Mouse (Mus musculus) kidney, embryonic 15.5 days (tissue): ENCODE data around the gene Ankrd23. TPM values are rescaled to one million over a fixed set of nuclear protein-coding genes. Genes with fewer than 3 reads are reported as not detected.
A peak's percentile ranks its signal among the peaks of the same experiment; 100 is the strongest.

ENCODE experiments used
- ATAC-seq: fragments of 200-750 bp; cut with Nextera tagmentation; replicated peaks from 2 replicates; pipeline ENCODE4 v1.8.0; 2017; ENCODE audit warnings: moderate TSS enrichment; ENCODE audit not compliant: low FRiP score
- H3K27ac ChIP-seq: fragments of 300-500 bp; sonication (generic); 2 replicates; pipeline ENCODE4 v1.5.1; 2015; ENCODE audit warnings: mild to moderate bottlenecking, inconsistent platforms
- H3K27me3 ChIP-seq: fragments of 300-500 bp; sonication (generic); 2 replicates; pipeline ENCODE4 v1.6.1; 2015; ENCODE audit warnings: inconsistent platforms
- H3K36me3 ChIP-seq: fragments of 300-500 bp; sonication (generic); 2 replicates; pipeline ENCODE4 v1.6.1; 2015; ENCODE audit warnings: inconsistent platforms
- H3K4me1 ChIP-seq: fragments of 300-500 bp; sonication (generic); 2 replicates; pipeline ENCODE4 v1.6.1; 2015; ENCODE audit warnings: inconsistent platforms
- H3K4me2 ChIP-seq: fragments of 300-500 bp; sonication (generic); 2 replicates; pipeline ENCODE4 v1.6.1; 2015; ENCODE audit warnings: moderate library complexity, mild to moderate bottlenecking, inconsistent platforms
- H3K4me3 ChIP-seq: fragments of 300-500 bp; sonication (generic); replicated peaks from 2 replicates; pipeline ENCODE4 v1.5.1; 2015; ENCODE audit warnings: mild to moderate bottlenecking, inconsistent platforms
- H3K9ac ChIP-seq: fragments of 300-500 bp; sonication (generic); 2 replicates; pipeline ENCODE4 v1.6.1; 2015; ENCODE audit warnings: mild to moderate bottlenecking, inconsistent platforms
- H3K9me3 ChIP-seq: fragments of 300-500 bp; sonication (generic); replicated peaks from 2 replicates; pipeline ENCODE4 v1.6.1; 2016; ENCODE audit warnings: inconsistent platforms
- WGBS: fragments of 180-500 bp; shearing (Covaris S2); methylation state at CpG from one replicate; pipeline ENCODE4 v1.1.7; 2015; ENCODE audit warnings: mixed read lengths; 5-methylcytosine and 5-hydroxymethylcytosine counted together
- polyA plus RNA-seq: library from polyadenylated mRNA; unstranded; fragments of >200 nt; fragmentation: Nextera tagmentation; extraction: Ambion mirVana; gene quantifications from 2 replicates; pipeline ENCODE4 v1.2.1, GENCODE M21; 2015

Ankrd23 gene
- polyA plus RNA-seq, 1 experiment from 2014 or later, result 21.8 TPM

- Histone ChIP-seq H3K36me3 (peaks cover 69% of the 10 kb centered on the region), H3K27ac (no peak overlapping the region), H3K9me3 (no peaks in the 10 kb centered on the region), H3K9ac (no peak overlapping the region), H3K4me1 (peaks cover 16% of the 10 kb centered on the region), H3K4me3 (no peak overlapping the region), H3K27me3 (no peaks in the 10 kb centered on the region), H3K4me2 (no peak overlapping the region)
- WGBS, result 85% methylated on average over 10 of the region's 10 CpGs
- ATAC-seq, result no peak
Measured at GRCm38 (mm10) chr1:36526903-36527302, 9.8 kb downstream of the Ankrd23 start.

- 92% methylated on average over 12 of the region's 12 CpGs for WGBS
- H3K27ac ChIP-seq, result no peak overlapping the region
- H3K4me1 ChIP-seq, result peaks cover 16% of the 10 kb centered on the region
- H3K36me3 ChIP-seq, result peaks cover 70% of the 10 kb centered on the region
- H3K4me2 ChIP-seq, result no peak overlapping the region
- ATAC-seq, result no peak
- no peak overlapping the region for H3K4me3 ChIP-seq
- H3K9ac ChIP-seq, result no peak overlapping the region
- H3K27me3 ChIP-seq, result no peaks in the 10 kb centered on the region
- H3K9me3 ChIP-seq, result no peaks in the 10 kb centered on the region
Measured at GRCm38 (mm10) chr1:36525774-36526173, 10.9 kb downstream of the Ankrd23 start.

- H3K27ac ChIP-seq, result no peak overlapping the region
- no peaks in the 10 kb centered on the region for H3K27me3 ChIP-seq
- ATAC-seq, result no peak
- 50% methylated on average over 5 of the region's 5 CpGs for WGBS
- no peak overlapping the region for H3K4me2 ChIP-seq
- no peaks in the 10 kb centered on the region for H3K9me3 ChIP-seq
- H3K36me3 ChIP-seq, result peaks cover 79% of the 10 kb centered on the region
- H3K4me1 ChIP-seq, result peaks cover 19% of the 10 kb centered on the region
- H3K9ac ChIP-seq, result no peak overlapping the region
- no peak overlapping the region for H3K4me3 ChIP-seq
Measured at GRCm38 (mm10) chr1:36524058-36524457, 12.6 kb downstream of the Ankrd23 start.

- 54% methylated on average over 9 of the region's 9 CpGs for WGBS
- Histone ChIP-seq H3K4me1 (peaks cover 19% of the 10 kb centered on the region), H3K27me3 (no peaks in the 10 kb centered on the region), H3K4me3 (no peak overlapping the region), H3K36me3 (peaks cover 85% of the 10 kb centered on the region), H3K9me3 (no peaks in the 10 kb centered on the region), H3K27ac (peak overlapping the region; percentile 41; the same call in 1 of the 2 replicates), H3K9ac (no peak overlapping the region), H3K4me2 (no peak overlapping the region)
- no peak for ATAC-seq
Measured at GRCm38 (mm10) chr1:36523332-36524013, 13.2 kb downstream of the Ankrd23 start.

GRCm38 (mm10) chr1:36522210-36522609 is 14.5 kb downstream of the Ankrd23 start:
- ATAC-seq, result no peak
- peaks cover 96% of the 10 kb centered on the region for H3K36me3 ChIP-seq

GRCm38 (mm10) chr1:36519626-36520025 is 17.1 kb downstream of the Ankrd23 start:
- 69% methylated on average over 11 of the region's 11 CpGs for WGBS
- Histone ChIP-seq H3K4me3 (no peak overlapping the region), H3K9me3 (no peaks in the 10 kb centered on the region), H3K27me3 (no peaks in the 10 kb centered on the region), H3K4me2 (no peak overlapping the region), H3K4me1 (peaks cover 27% of the 10 kb centered on the region), H3K27ac (no peak overlapping the region), H3K9ac (no peak overlapping the region), H3K36me3 (peaks cover 88% of the 10 kb centered on the region)
- no peak for ATAC-seq

More at GRCm38 (mm10) chr1:36522210-36522609, 14.5 kb downstream of the Ankrd23 start:
- Histone ChIP-seq H3K4me3 (no peak overlapping the region), H3K27me3 (no peaks in the 10 kb centered on the region), H3K9ac (no peak overlapping the region), H3K4me2 (no peak overlapping the region), H3K9me3 (no peaks in the 10 kb centered on the region), H3K27ac (no peak overlapping the region), H3K4me1 (peaks cover 19% of the 10 kb centered on the region)
- 93% methylated on average over 7 of the region's 7 CpGs for WGBS

- Histone ChIP-seq H3K27me3 (no peaks in the 10 kb centered on the region), H3K4me2 (no peak overlapping the region), H3K27ac (no peak overlapping the region), H3K36me3 (peaks cover 80% of the 10 kb centered on the region), H3K9me3 (no peaks in the 10 kb centered on the region), H3K4me1 (peaks cover 32% of the 10 kb centered on the region), H3K9ac (no peak overlapping the region), H3K4me3 (no peak overlapping the region)
- no peak for ATAC-seq
- WGBS, result 78% methylated on average over 3 of the region's 3 CpGs
Measured at GRCm38 (mm10) chr1:36518259-36518658, 18.4 kb downstream of the Ankrd23 start.

GRCm38 (mm10) chr1:36513718-36514117 is 23.0 kb downstream of the Ankrd23 start:
- peak overlapping the region; percentile 94; the same call in 1 of the 2 replicates for H3K9ac ChIP-seq
- peak overlapping the region; percentile 93 for H3K4me2 ChIP-seq
- peak overlapping the region; percentile 99 for H3K4me3 ChIP-seq
- no peaks in the 10 kb centered on the region for H3K27me3 ChIP-seq
- H3K27ac ChIP-seq, result no peak overlapping the region
- no peak for ATAC-seq
- WGBS, result 61% methylated on average over 2 of the region's 2 CpGs
- peaks cover 36% of the 10 kb centered on the region for H3K36me3 ChIP-seq
- H3K4me1 ChIP-seq, result peaks cover 28% of the 10 kb centered on the region
- H3K9me3 ChIP-seq, result no peaks in the 10 kb centered on the region

- H3K27me3 ChIP-seq, result no peaks in the 10 kb centered on the region
- peak overlapping the region; percentile 99 for H3K4me3 ChIP-seq
- 0 out of 2 replicates have a peak overlapping the region, but pooled peaks have one; percentile 100 for H3K27ac ChIP-seq
- H3K9me3 ChIP-seq, result no peaks in the 10 kb centered on the region
- H3K4me2 ChIP-seq, result peak overlapping the region; percentile 93
- H3K4me1 ChIP-seq, result peaks cover 28% of the 10 kb centered on the region
- WGBS, result 6% methylated on average over 1 of the region's 1 CpGs
- peaks cover 32% of the 10 kb centered on the region for H3K36me3 ChIP-seq
- peak overlapping the region; percentile 94 for H3K9ac ChIP-seq
- no peak for ATAC-seq
Measured at GRCm38 (mm10) chr1:36513310-36513709, 23.4 kb downstream of the Ankrd23 start.

- Histone ChIP-seq H3K9me3 (no peaks in the 10 kb centered on the region), H3K36me3 (peaks cover 30% of the 10 kb centered on the region; the same call in 1 of the 2 replicates), H3K4me1 (peaks cover 28% of the 10 kb centered on the region), H3K27ac (peak overlapping the region; percentile 100), H3K9ac (peak overlapping the region; percentile 94), H3K4me2 (peak overlapping the region; percentile 93), H3K4me3 (peak overlapping the region; percentile 99), H3K27me3 (no peaks in the 10 kb centered on the region)
- no peak for ATAC-seq
- under 1% methylated on average over 16 of the region's 16 CpGs for WGBS
Measured at GRCm38 (mm10) chr1:36512966-36513280, 23.8 kb downstream of the Ankrd23 start.

GRCm38 (mm10) chr1:36512089-36512965 is 24.4 kb downstream of the Ankrd23 start:
- peaks cover 28% of the 10 kb centered on the region for H3K4me1 ChIP-seq
- H3K36me3 ChIP-seq, result peaks cover 27% of the 10 kb centered on the region; the same call in 1 of the 2 replicates
- peak overlapping the region; percentile 94 for H3K9ac ChIP-seq
- no peaks in the 10 kb centered on the region for H3K27me3 ChIP-seq
- under 1% methylated on average over 102 of the region's 126 CpGs for WGBS
- peak overlapping the region; percentile 93 for H3K4me2 ChIP-seq
- ATAC-seq, result peak; percentile 75
- peak overlapping the region; percentile 100 for H3K27ac ChIP-seq
- no peaks in the 10 kb centered on the region for H3K9me3 ChIP-seq
- H3K4me3 ChIP-seq, result peak overlapping the region; percentile 99
